Mouse (Mus musculus): ENCODE measurements around the gene Zbtb34.

DNA sequence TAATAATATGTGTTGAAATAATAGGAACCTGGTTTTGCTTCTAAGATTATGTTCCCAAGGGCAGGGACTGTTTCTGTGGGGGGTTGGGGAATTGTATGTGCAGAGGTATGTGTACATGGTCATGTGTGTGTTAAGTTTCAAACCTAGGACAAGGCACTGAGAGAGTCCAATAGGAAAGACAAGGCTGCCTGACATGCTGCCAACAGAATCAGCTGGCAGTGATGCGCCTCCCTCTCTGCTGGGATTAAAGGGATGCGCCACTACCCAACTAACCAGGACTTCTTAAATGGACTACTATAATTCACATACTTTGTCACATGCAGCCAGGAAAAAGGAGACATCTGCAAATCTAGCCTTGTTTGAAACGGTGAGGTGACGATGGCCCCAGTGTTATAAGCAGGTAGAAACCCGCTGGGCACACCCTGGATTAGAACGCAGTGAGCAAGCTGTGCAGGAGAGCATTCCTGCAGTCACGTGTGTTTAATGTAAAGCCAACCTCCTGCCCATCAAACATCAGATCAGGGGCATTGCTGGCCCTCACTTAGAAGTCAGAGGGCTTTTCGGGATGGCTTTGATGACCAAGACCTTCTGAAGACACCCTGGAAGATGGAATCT, 4.0 kb upstream of the Zbtb34 start:
- TF ChIP-seq TAL1 (conservative IDR thresholded peaks at IDR 0.05; ENCODE audit: low read depth, low read length) (no peak), CTCF (IDR thresholded peaks at IDR 0.05; ENCODE audit: low read depth, low read length) (no peak)

All from G1E (cell line).